Mouse (Mus musculus): Measurements from ENCODE around the gene Ift43. TPM values are rescaled to one million over a fixed set of nuclear protein-coding genes. Genes with fewer than 3 reads are reported as not detected.

Gene Ift43
- total RNA-seq, 1 experiment from 2014 or later = 1.6 TPM

DNA sequence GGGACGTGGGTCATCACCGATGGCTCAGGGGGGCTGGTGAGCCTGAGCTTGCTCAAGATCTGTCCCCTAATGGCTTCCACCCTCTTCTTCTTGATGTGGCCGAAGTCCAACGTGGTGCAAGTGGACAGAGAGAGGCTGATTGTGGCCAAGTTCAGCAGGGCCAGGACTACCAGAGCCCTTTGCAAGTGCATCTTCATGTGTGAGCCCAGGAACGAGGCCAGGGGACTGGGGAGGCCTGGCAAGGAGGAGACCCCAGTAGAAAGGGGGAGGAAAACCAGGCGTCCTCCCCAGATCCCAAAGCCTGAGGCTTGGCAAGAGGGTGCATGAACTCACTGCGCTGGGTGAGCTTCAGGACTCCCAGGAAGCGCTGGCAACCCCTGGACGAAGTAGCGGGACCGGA, 4.6 kb upstream of the Ift43 start:
- ATAC-seq (replicated peaks; ENCODE audit: low read depth, poor library complexity, severe bottlenecking) = no peak

- ATAC-seq (replicated peaks; ENCODE audit: low read depth, poor library complexity, severe bottlenecking) = no peak
These were observed 4.2 kb upstream of the Ift43 start for GRCm38 (mm10) chr12:86078176-86078552.

DNA sequence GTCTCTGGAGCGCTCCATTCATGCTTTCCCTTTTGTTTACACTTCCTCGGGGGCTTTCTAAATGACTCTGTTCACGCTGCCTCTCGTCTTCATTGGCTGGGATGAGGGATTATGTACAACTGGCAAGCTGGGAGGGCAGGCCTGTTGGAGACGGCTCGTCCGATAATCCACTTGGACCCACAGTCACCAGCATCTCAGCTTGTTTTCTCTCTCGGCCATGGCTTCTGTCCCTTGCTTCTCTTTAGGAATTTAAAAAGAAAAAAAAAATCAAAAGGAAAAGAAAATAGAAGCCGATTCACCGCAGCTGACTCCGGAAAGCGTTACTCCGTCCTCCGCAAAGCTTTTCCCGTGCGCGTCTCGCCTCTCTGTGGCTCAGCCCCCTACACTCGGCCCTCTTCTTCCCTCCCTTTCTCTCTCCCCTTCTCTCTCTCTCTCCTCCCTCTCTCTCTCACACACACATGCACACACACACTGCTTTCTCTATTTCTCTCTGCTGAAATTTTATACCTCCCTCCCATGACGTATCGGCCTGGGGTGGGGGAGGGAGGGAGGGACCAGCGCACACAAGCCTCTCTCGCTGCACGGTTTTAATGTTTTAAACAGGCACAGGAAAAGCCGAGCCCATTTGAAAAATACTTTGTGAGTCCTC, 3.7 kb upstream of the Ift43 start, which contains the start of gene Tgfb3:
Gene Tgfb3, minus strand, starts transcription at position 489 of the 649 bp plus-strand sequence.
- no peak; the same call in 1 of the 2 replicates for ATAC-seq (replicated peaks; ENCODE audit: low read depth, poor library complexity, severe bottlenecking)

GRCm38 (mm10) chr12:86079202-86079667, 3.1 kb upstream of the Ift43 start:
- ATAC-seq (replicated peaks; ENCODE audit: low read depth, poor library complexity, severe bottlenecking) = peak; percentile 91

DNA sequence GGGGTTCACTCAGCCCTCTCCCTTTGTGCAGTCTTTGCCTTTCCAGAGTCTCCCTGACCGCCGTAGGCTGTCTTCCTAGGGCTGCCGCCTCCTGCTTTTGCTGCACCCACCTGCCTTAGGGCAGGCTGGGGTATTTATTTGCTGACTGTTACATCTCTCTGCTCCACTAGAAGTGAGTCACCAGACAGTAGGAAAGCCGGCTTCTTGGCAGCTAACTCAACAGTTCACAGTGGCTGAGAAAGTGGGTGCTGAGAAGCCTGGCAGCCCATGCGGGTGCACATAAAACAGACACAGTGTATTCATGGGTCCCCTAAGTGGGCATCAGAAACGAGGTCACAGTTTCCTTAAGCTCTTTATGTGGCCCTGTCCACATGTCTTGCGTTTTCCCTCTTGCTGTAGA, 3.5 kb downstream of the Ift43 start:
- no peak for ATAC-seq (replicated peaks; ENCODE audit: low read depth, poor library complexity, severe bottlenecking)

DNA sequence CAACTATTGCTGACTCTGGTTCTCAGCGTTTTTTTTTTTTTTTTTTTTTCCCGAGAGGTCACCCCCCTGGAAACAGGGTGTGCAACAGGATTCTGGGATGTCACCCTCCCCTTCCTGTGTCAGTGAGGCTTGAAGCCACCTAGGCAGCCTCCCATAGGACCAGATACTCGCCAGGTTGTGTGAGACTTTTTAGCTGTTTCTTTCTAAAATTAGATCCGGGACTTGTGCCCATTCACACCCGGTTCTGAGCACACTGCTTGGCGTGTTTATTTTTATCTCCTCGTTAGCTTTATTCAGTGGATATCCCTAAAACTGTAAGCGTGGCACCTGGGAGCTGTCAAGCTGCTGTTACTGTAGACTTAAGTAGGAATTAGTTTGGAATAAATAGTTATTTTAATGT, 4.2 kb downstream of the Ift43 start:
- no peak for ATAC-seq (replicated peaks; ENCODE audit: low read depth, poor library complexity, severe bottlenecking)

- no peak for ATAC-seq (replicated peaks; ENCODE audit: low read depth, poor library complexity, severe bottlenecking)
These were observed 5.7 kb downstream of the Ift43 start for GRCm38 (mm10) chr12:86088042-86088441.

- ATAC-seq (replicated peaks; ENCODE audit: low read depth, poor library complexity, severe bottlenecking) = no peak
These were observed 8.4 kb downstream of the Ift43 start for GRCm38 (mm10) chr12:86090764-86091163.

GRCm38 (mm10) chr12:86091601-86092132, 9.3 kb downstream of the Ift43 start:
- ATAC-seq (replicated peaks; ENCODE audit: low read depth, poor library complexity, severe bottlenecking) = no peak

GRCm38 (mm10) chr12:86094075-86094474, 11.7 kb downstream of the Ift43 start:
- ATAC-seq (replicated peaks; ENCODE audit: low read depth, poor library complexity, severe bottlenecking) = no peak

GRCm38 (mm10) chr12:86095806-86096205, 13.5 kb downstream of the Ift43 start:
- ATAC-seq (replicated peaks; ENCODE audit: low read depth, poor library complexity, severe bottlenecking) = no peak

DNA sequence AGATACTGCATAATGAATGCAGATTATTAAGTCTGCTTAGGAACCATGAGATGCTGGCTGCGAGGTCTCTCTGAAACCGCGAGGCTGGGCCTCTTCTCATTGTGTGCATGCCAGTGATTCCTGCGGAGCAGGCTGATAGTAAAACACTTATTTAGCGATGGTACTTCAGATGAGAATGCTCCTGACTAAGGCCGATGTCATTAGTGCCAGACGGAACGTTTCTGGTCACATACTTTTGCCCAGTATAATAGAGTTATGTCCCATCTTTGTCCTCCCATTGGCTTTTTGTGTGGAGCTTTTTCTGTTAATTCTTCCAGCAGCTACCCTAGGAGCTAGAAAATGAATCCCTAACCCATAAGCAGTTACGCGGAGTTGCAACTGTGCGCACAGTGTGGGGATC, 15.4 kb downstream of the Ift43 start:
- ATAC-seq (replicated peaks; ENCODE audit: low read depth, poor library complexity, severe bottlenecking) = no peak

DNA sequence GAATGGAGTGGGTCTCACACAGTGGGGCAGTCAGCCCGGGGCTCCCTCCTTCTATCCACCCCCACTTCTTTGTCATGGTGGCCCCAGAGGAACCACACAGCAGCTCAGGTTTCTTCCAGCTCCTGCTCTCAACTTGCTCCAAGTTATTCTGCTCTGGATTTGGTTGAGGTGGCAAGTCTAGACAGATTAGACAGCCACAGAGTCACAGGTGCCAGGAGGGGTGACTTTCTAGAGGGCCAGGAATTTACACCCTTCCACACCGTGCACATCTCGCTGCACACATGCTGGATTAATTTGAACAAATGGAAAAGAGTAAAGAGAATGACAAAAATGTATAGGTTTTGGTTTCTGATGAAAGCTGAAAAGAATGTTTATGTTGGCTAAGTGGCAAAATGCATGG, 18.4 kb downstream of the Ift43 start:
- ATAC-seq (replicated peaks; ENCODE audit: low read depth, poor library complexity, severe bottlenecking) = no peak

GRCm38 (mm10) chr12:86102686-86103085, 20.3 kb downstream of the Ift43 start:
- no peak for ATAC-seq (replicated peaks; ENCODE audit: low read depth, poor library complexity, severe bottlenecking)

DNA sequence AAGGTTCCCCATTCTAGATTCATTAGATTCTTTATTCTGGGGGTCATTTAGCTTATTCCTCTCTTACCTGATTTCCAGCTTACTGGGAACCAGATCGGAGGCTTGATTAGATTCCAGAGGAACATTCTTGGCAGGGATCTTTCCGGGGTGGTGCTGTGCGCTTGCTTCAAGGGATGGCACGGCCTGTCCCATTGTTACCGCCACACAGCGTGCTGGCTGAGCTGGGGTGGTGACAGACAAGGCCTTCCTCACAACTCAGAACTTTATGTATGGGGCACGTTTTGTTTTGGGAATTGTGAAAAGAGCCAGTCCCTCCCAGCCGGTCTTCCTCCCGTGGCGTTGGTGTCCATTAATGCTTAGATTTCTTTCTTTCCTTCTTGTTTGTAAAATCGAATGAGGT, 21.1 kb downstream of the Ift43 start:
- ATAC-seq (replicated peaks; ENCODE audit: low read depth, poor library complexity, severe bottlenecking) = no peak

DNA sequence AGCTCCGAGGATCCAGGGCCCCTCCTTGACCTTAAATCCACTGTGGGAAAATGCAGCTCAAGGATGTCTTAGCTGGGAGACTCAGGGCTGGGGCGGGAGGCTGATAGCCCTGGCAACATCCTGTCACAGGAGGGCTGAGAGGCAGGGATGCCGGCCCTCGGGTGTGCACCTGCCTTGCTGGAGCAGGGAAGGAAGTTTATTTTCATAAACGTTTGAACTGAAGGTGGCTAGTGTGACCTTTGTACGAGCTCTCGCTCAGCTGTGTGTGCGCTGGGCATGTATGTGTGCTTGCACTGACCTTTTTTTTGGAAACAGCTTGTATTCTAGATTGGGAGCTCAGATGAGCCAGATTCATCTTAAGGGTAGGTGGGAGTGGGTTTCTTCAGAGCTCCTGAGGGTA, 21.5 kb downstream of the Ift43 start:
- ATAC-seq (replicated peaks; ENCODE audit: low read depth, poor library complexity, severe bottlenecking) = no peak

DNA sequence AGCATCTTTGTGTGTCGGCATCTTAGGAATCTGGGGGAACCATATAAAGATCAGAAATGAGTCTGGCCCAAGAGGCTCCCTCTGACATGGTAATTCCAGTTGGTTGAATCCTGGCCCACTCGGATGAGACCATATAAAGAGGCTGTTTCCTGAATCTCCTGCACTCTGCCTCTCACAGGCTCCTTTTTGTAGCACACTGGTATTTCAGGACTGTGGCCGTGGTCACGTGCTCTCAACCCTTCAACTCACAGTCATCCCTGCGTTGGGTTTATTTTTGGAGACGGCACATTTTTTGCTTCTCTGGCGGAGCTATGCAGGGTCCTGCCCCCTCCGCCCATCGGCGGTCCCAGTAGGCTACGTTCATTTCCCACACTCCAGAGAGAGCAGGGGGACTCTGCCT, 22.0 kb downstream of the Ift43 start:
- ATAC-seq (replicated peaks; ENCODE audit: low read depth, poor library complexity, severe bottlenecking) = no peak

DNA sequence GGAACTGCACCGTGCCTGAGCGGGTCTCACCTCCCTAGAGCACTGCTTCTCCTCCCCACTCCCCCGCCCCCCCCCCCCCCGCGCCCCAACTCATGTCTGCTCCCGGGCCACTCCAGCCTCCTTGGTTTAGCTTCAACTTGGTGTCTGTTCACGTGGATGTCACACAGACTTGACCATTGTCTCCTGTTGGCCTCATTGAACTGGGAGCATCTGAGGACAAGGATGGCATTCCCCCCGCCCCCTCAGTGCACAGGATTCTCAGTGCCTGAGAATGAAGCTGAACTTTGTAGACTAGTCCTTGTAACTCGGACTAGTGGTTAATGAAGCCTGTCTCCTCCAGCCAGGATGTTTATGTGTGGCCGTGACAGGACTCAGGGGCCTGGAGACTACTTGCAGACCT, 23.2 kb downstream of the Ift43 start:
- ATAC-seq (replicated peaks; ENCODE audit: low read depth, poor library complexity, severe bottlenecking) = no peak

DNA sequence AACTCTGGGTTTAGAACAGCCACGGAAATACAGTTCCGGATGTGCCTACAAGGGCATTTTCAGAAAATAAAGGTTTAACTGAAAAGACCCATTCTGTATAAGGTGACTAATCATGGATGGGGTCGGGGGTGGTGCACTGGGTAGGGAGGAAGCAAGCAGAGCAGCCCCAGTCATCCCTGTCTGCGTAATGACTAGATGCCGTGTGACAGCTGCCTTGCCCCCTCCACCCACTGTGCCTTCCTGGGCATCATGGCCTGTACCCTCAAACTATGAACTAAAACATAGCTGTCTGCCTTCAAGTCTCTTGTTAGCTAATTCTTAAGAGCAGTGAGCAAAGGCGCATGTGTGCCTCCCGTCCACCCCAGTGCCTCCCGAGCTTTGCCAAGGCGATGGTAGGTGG, 23.7 kb downstream of the Ift43 start:
- no peak for ATAC-seq (replicated peaks; ENCODE audit: low read depth, poor library complexity, severe bottlenecking)

GRCm38 (mm10) chr12:86107645-86108044, 25.3 kb downstream of the Ift43 start:
- no peak for ATAC-seq (replicated peaks; ENCODE audit: low read depth, poor library complexity, severe bottlenecking)

GRCm38 (mm10) chr12:86109531-86109930, 27.2 kb downstream of the Ift43 start:
- no peak for ATAC-seq (replicated peaks; ENCODE audit: low read depth, poor library complexity, severe bottlenecking)

DNA sequence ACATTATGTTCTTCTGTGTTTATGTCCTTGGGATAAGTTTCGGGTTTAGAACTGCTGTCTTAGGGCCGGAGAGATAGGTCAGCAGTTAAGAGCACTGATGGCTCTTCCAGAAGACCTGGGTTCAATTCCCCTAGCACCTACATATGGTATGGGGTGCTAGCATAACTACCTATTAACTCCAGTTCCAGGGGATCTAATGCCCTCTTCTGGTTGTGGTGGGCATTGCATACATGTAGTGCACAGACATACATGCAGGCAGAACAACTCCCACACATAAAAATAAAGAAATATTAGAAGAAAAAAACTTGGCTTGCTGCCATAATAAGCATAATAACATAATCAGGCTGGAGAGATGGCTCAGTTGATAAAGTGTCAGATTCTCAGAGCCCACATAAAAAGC, 28.3 kb downstream of the Ift43 start:
- 0 out of 2 replicates have a peak, but pooled peaks have one; percentile 60 for ATAC-seq (replicated peaks; ENCODE audit: low read depth, poor library complexity, severe bottlenecking)

Data from common myeloid progenitor, adult 5-6 weeks (primary cell).